Mouse (Mus musculus): ENCODE results near the gene Asap2. TPM values are rescaled to one million over a fixed set of nuclear protein-coding genes. Genes with fewer than 3 reads are reported as not detected.
A peak's percentile ranks its signal among the peaks of the same experiment; 100 is the strongest.

The Asap2 gene
- polyA plus RNA-seq, 1 experiment: 13.9 TPM

DNA sequence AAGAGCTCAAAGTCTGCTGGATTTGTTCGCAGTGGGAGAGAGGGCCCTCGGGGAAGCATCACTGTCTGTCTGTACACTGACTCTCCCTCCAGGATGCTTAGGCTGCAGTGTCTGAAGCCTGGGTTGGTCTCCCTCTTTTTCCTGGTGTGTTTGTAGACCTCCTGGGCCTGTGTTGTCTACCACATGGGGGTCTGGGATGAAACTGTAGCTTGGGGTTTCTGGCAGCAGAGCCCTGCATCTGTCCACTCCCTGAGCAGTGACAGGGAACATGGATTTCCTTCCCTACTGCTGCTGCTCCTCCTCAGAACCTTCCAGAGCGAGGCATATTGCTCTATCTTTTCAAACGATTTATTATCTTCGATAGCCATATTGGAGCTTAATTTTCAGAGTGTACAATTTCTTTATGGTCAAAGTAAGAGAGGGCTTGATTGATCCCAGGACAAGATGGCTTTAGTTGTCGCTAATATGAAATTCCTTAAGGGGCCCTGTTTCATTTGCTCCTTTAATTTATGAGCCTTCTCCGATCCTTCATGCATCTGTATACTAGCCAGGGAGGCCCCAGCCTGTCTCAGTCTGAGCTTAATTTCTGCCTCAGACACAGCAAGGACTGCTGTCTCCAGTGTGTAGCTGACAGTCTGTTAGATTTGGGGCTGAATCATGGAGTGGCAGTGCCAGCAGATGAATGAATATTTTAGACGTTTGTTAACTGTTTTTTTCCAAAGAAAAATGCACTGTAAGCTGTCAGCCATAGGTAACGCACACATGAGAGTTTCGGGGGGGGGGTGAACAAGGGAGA, 135.6 kb downstream of the Asap2 start:
- H3K4me3 ChIP-seq (ENCODE audit: low read depth, low read length): no peak overlapping the region

DNA sequence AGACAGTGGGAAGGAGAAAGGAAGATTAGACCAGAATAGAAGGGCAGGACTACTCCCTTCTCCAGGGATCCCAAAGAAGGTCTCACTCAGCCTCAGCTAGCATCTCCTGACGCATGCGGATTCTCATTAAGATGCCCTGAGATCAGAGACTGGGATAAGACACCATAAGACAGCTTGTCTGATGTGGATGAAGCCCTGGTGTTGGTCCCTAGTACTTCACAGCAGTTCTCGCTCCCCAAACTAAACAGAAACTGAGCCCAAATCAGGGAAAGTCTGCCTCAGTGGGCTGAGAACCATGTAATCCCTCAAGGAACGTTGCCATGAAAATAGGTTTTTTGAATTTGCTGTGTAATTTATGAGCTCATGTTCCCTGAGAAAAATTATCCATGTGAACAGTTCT, 136.3 kb downstream of the Asap2 start:
- no peak overlapping the region for H3K9ac ChIP-seq (ENCODE audit: low read depth, poor library complexity, severe bottlenecking)
- no peak overlapping the region for H3K27ac ChIP-seq (ENCODE audit: insufficient read depth, low read length)
- H3K4me1 ChIP-seq (ENCODE audit: control insufficient read depth, insufficient read depth, low read length): peaks cover 2% of the 10 kb centered on the region
- no peaks in the 10 kb centered on the region for H3K36me3 ChIP-seq (ENCODE audit: control insufficient read depth, insufficient read depth, low read length, poor library complexity, severe bottlenecking)
- no peaks in the 10 kb centered on the region for H3K27me3 ChIP-seq (ENCODE audit: control insufficient read depth, insufficient read depth, low read length, poor library complexity, severe bottlenecking)
- no peaks in the 10 kb centered on the region for H3K9me3 ChIP-seq (replicated peaks; ENCODE audit: control insufficient read depth, insufficient read depth, low read length, poor library complexity, severe bottlenecking)
- no peak for TF ChIP-seq POLR2A (IDR thresholded peaks at IDR 0.05; ENCODE audit: insufficient read depth, low read length)
- TF ChIP-seq CTCF (IDR thresholded peaks at IDR 0.05; ENCODE audit: low read depth, low read length): no peak
- no peak for TF ChIP-seq EP300 (IDR thresholded peaks at IDR 0.05; ENCODE audit: insufficient read depth, low read depth, low read length)
- no peak overlapping the region for H3K4me3 ChIP-seq (ENCODE audit: low read depth, low read length)

More for the DNA sequence above, 135.6 kb downstream of the Asap2 start:
- Histone ChIP-seq H3K4me1 (ENCODE audit: control insufficient read depth, insufficient read depth, low read length) (no peaks in the 10 kb centered on the region), H3K27ac (ENCODE audit: insufficient read depth, low read length) (no peak overlapping the region), H3K36me3 (ENCODE audit: control insufficient read depth, insufficient read depth, low read length, poor library complexity, severe bottlenecking) (no peaks in the 10 kb centered on the region), H3K9ac (ENCODE audit: low read depth, poor library complexity, severe bottlenecking) (no peak overlapping the region), H3K9me3 (replicated peaks; ENCODE audit: control insufficient read depth, insufficient read depth, low read length, poor library complexity, severe bottlenecking) (no peaks in the 10 kb centered on the region), H3K27me3 (ENCODE audit: control insufficient read depth, insufficient read depth, low read length, poor library complexity, severe bottlenecking) (no peaks in the 10 kb centered on the region)
- TF ChIP-seq CTCF (IDR thresholded peaks at IDR 0.05; ENCODE audit: low read depth, low read length) (no peak), EP300 (IDR thresholded peaks at IDR 0.05; ENCODE audit: insufficient read depth, low read depth, low read length) (no peak), POLR2A (IDR thresholded peaks at IDR 0.05; ENCODE audit: insufficient read depth, low read length) (no peak)

DNA sequence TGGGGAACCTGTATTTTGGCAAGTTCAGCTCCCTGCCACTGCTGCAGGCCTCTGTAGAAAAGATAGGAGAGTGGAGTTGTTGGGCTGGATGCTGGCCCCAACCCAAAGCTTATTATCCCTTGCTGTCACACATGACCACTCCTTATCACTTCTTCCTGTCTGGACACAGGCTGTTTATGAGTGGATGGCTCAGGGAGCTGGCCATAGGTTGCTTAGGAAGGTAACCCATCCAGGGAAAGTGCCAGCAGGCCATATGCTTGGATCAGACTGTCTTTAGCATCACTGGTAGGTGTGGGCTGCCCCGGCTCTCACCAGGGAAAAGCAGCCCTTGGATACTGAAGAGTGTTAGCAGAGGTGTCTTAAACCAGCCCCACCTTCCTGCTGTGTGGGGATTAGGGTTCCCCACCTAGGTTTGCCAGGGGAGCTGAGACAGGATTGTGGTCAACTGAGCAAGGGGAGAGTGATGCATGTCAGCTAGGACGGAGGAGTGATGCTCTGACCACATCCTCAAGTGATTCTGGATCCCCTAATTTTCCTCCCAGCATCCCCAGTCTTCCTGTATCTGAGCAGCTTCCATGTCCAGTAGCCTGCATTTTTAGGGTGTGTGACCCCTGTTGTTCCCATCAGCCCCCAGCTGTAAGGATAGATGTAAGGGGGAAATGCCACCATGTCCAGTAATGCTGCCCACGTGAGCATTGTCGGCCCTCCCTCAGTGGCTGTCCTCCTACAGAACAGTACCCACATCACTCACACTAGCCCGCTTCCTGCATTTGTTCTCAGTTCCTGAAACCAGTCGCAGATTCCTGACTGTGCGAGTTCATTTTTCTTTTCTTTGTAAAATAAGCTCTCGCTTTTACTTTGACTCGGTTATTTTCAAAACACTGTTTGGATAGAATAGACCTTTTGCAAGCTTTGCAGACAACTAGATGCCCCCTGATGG, 138.9 kb downstream of the Asap2 start:
- H3K27ac ChIP-seq (ENCODE audit: insufficient read depth, low read length): no peak overlapping the region
- TF ChIP-seq POLR2A (IDR thresholded peaks at IDR 0.05; ENCODE audit: insufficient read depth, low read length): no peak
- TF ChIP-seq EP300 (IDR thresholded peaks at IDR 0.05; ENCODE audit: insufficient read depth, low read depth, low read length): no peak
- TF ChIP-seq CTCF (IDR thresholded peaks at IDR 0.05; ENCODE audit: low read depth, low read length): no peak
- H3K9me3 ChIP-seq (replicated peaks; ENCODE audit: control insufficient read depth, insufficient read depth, low read length, poor library complexity, severe bottlenecking): no peaks in the 10 kb centered on the region
- no peaks in the 10 kb centered on the region for H3K36me3 ChIP-seq (ENCODE audit: control insufficient read depth, insufficient read depth, low read length, poor library complexity, severe bottlenecking)
- H3K4me1 ChIP-seq (ENCODE audit: control insufficient read depth, insufficient read depth, low read length): peaks cover 8% of the 10 kb centered on the region
- H3K9ac ChIP-seq (ENCODE audit: low read depth, poor library complexity, severe bottlenecking): no peak overlapping the region
- no peaks in the 10 kb centered on the region for H3K27me3 ChIP-seq (ENCODE audit: control insufficient read depth, insufficient read depth, low read length, poor library complexity, severe bottlenecking)
- H3K4me3 ChIP-seq (ENCODE audit: low read depth, low read length): no peak overlapping the region

DNA sequence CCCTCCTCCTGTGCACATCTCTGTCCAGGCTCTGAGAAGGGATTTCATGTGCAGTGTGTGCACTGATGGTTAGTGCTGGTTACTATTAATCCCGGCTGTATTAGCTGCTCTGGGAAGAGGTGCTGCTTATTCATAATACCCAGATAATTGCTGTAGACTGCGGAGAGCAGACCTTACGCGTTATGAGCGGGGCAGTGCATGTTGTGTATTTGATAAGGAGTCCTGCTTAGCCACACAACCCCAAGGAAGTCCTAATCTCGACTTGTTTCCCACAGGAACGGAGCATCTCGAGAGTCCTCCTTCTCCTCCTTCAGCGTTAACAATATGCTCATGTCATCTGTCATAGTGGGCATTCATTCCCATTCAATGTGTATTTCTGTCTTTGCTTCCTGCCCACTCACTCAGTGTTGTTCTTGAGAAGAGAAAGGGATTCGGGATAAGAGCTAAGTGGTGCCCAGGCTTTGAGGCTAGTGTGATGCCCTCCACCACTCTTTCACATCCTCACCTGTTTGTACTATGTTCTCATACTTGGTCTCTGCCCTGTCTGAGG, 140.1 kb downstream of the Asap2 start:
- peaks cover 8% of the 10 kb centered on the region for H3K4me1 ChIP-seq (ENCODE audit: control insufficient read depth, insufficient read depth, low read length)
- no peaks in the 10 kb centered on the region for H3K9me3 ChIP-seq (replicated peaks; ENCODE audit: control insufficient read depth, insufficient read depth, low read length, poor library complexity, severe bottlenecking)
- no peaks in the 10 kb centered on the region for H3K27me3 ChIP-seq (ENCODE audit: control insufficient read depth, insufficient read depth, low read length, poor library complexity, severe bottlenecking)
- H3K9ac ChIP-seq (ENCODE audit: low read depth, poor library complexity, severe bottlenecking): no peak overlapping the region
- no peaks in the 10 kb centered on the region for H3K36me3 ChIP-seq (ENCODE audit: control insufficient read depth, insufficient read depth, low read length, poor library complexity, severe bottlenecking)
- no peak overlapping the region for H3K4me3 ChIP-seq (ENCODE audit: low read depth, low read length)
- TF ChIP-seq EP300 (IDR thresholded peaks at IDR 0.05; ENCODE audit: insufficient read depth, low read depth, low read length) (no peak), CTCF (IDR thresholded peaks at IDR 0.05; ENCODE audit: low read depth, low read length) (no peak)
- H3K27ac ChIP-seq (ENCODE audit: insufficient read depth, low read length): no peak overlapping the region

- Histone ChIP-seq H3K27ac (ENCODE audit: insufficient read depth, low read length) (no peak overlapping the region), H3K4me1 (ENCODE audit: control insufficient read depth, insufficient read depth, low read length) (peaks cover 13% of the 10 kb centered on the region), H3K9ac (ENCODE audit: low read depth, poor library complexity, severe bottlenecking) (no peak overlapping the region), H3K9me3 (replicated peaks; ENCODE audit: control insufficient read depth, insufficient read depth, low read length, poor library complexity, severe bottlenecking) (no peaks in the 10 kb centered on the region), H3K27me3 (ENCODE audit: control insufficient read depth, insufficient read depth, low read length, poor library complexity, severe bottlenecking) (no peaks in the 10 kb centered on the region), H3K36me3 (ENCODE audit: control insufficient read depth, insufficient read depth, low read length, poor library complexity, severe bottlenecking) (no peaks in the 10 kb centered on the region), H3K4me3 (ENCODE audit: low read depth, low read length) (no peak overlapping the region)
- TF ChIP-seq POLR2A (IDR thresholded peaks at IDR 0.05; ENCODE audit: insufficient read depth, low read length) (no peak), EP300 (IDR thresholded peaks at IDR 0.05; ENCODE audit: insufficient read depth, low read depth, low read length) (peak; percentile 75)
These were observed 142.3 kb downstream of the Asap2 start for GRCm38 (mm10) chr12:21132537-21132936.

All from ES-Bruce4 (cell line).